Mouse (Mus musculus): ENCODE results near the gene Adgrl3.

Adgrl3 gene

DNA sequence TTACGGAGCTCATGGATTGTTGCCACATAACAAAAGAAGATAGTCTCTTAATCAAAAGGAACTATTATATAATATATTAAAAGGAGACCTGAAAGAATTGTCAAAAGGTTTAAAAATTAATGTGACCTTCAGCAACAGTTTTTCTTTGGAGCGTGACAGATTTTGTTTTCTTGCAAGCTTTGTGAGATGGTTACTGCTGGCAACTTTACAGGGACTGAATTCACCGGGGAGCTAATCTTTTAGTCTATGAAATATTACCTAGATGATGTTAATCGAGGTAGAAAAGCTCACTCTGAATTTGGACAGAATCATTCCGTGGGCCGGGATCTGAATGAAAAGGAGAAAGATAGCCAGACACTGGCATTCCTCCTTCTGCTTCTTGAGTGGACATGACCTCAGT is 850.4 kb downstream of the Adgrl3 start:
- no peak for DNase-seq (ENCODE audit: low read depth)
